Mouse (Mus musculus): ENCODE measurements around the gene Fancl.

Fancl gene

DNA sequence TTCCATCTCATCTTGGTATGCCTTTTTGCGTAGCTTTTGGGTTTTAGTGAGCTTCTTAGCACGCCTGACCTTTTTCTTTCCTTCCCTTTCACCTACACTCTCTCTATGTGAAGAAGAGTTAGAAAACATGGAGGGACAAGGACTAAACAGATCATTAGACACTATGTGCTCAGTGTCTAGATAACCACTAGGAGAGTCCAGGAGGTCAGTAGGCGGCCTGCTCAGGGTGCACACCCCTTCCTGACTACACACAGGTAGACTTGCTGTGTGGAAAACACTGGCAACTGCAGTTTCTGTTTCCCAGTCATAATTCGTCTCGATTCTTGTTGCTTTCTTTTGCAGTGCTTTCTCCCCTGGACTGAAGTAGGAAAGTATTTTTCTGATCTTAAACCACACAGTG lies 110.0 kb downstream of the Fancl start:
- no peak for DNase-seq

DNA sequence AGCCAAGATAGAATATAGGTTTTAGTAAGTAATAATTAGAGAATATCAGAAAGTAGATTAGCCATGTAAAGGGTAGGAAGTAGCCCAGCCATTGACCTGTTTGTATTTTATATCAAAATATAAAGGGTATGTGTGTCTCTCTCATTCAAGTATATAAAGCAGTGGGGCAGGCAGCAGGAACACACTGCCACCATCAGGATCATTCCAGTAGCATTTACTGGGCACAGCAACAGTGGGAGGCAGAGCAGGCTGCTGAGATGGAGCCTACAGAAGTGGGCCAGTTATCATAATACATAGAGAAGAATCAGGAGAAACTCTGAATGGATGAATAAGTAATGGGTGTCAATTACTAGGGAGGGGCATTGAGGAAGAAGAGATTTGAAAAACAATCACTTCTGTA lies 127.7 kb downstream of the Fancl start:
- DNase-seq = no peak

GRCm38 (mm10) chr11:26516086-26516485 lies 130.2 kb downstream of the Fancl start:
- DNase-seq = no peak

DNA sequence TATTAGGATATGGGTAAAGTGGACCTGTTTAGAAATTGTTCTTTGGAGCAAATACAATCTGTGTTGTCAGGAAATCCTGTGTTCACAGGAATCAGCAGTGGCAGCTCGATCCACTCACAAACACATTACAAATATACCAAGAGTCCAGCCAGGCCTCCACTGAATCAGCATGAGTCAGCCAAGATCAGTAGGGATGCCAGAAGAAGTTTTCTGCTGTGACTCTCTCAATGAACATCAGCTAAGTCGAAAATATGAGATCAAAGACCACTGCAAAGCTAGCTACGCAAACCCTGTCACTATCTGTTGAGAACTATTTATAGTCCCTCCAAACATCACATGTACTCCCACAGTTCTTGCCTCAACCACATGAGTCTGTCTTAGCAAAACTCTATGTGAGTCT lies 133.1 kb downstream of the Fancl start:
- no peak for DNase-seq

Data from kidney, adult 11 months (tissue).